Mouse (Mus musculus) thymus, adult 2 months (tissue): Measurements from ENCODE around the gene Zfand3.

Experiments used
- CTCF ChIP-seq: fragments of 200-500 bp; IDR thresholded peaks from 2 replicates; pipeline ENCODE4 v1.5.1; 2012; ENCODE audit warnings: mild to moderate bottlenecking, control low read depth, low read length, moderate library complexity, borderline replicate concordance; ENCODE audit not compliant: control insufficient read depth, poor library complexity, insufficient read depth; ENCODE audit errors: extremely low read depth
- POLR2A ChIP-seq: fragments of 200-500 bp; IDR thresholded peaks from 2 replicates; pipeline ENCODE4 v1.6.1; 2012; ENCODE audit warnings: mild to moderate bottlenecking, low read length, control low read depth, moderate library complexity; ENCODE audit not compliant: control insufficient read depth, poor library complexity, insufficient read depth; ENCODE audit errors: extremely low read depth

DNA sequence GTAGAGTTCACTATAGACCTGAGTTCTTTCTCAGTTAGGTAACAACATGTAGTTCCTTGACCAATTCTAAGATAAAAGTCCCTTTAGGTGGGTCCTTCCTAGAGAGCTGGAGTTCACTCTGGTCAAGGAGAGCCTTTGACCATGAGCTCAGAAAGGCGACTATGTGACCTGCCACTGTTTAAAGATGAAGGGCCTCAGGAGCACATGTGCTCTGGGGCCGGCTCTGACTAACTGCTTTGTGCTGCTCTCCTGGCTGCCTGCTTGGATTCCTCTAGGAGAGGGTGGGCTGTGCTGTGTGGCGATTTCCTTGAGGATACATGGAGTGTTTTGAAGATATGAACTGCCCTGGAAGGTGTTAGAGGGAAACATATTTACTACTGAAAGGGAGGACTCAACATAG, 189.6 kb downstream of the Zfand3 start:
- TF ChIP-seq POLR2A: no peak
- no peak for TF ChIP-seq CTCF
